Mouse (Mus musculus) forebrain, embryonic 15.5 days (tissue): ENCODE measurements around the gene Lsamp. TPM values are rescaled to one million over a fixed set of nuclear protein-coding genes. Genes with fewer than 3 reads are reported as not detected.

Experiments
- ATAC-seq: fragments of 200-750 bp; cut with Nextera tagmentation; replicated peaks from 2 replicates; pipeline ENCODE4 v1.8.0; 2017; ENCODE audit warnings: mild to moderate bottlenecking, moderate TSS enrichment, moderate library complexity
- H3K27ac ChIP-seq: fragments of 300-500 bp; sonication (generic); replicated peaks from 2 replicates; pipeline ENCODE4 v1.5.1; 2015; ENCODE audit warnings: mild to moderate bottlenecking, inconsistent platforms
- H3K27me3 ChIP-seq: fragments of 300-500 bp; sonication (generic); 2 replicates; pipeline ENCODE4 v1.6.1; 2015; ENCODE audit warnings: inconsistent platforms
- H3K36me3 ChIP-seq: fragments of 300-500 bp; sonication (generic); 2 replicates; pipeline ENCODE4 v1.6.1; 2015; ENCODE audit warnings: mild to moderate bottlenecking, inconsistent platforms
- H3K4me1 ChIP-seq: fragments of 300-500 bp; sonication (generic); 2 replicates; pipeline ENCODE4 v1.6.1; 2015; ENCODE audit warnings: inconsistent platforms
- H3K4me2 ChIP-seq: fragments of 300-500 bp; sonication (generic); replicated peaks from 2 replicates; pipeline ENCODE4 v1.6.1; 2015; ENCODE audit warnings: mild to moderate bottlenecking, inconsistent platforms
- H3K4me3 ChIP-seq: fragments of 300-500 bp; sonication (generic); 2 replicates; pipeline ENCODE4 v1.5.1; 2015; ENCODE audit warnings: mild to moderate bottlenecking, inconsistent platforms
- H3K9ac ChIP-seq: fragments of 300-500 bp; sonication (generic); replicated peaks from 2 replicates; pipeline ENCODE4 v1.6.1; 2015; ENCODE audit warnings: mild to moderate bottlenecking, inconsistent platforms
- H3K9me3 ChIP-seq: fragments of 300-500 bp; sonication (generic); 2 replicates; pipeline ENCODE4 v1.6.1; 2016; ENCODE audit warnings: inconsistent platforms
- WGBS: fragments of 180-500 bp; shearing (Covaris S2); methylation state at CpG from one replicate; pipeline ENCODE4 v1.1.7; 2015; ENCODE audit warnings: mixed read lengths; 5-methylcytosine and 5-hydroxymethylcytosine counted together
- polyA plus RNA-seq: library from polyadenylated mRNA; unstranded; fragments of >200 nt; fragmentation: Nextera tagmentation; extraction: Ambion mirVana; gene quantifications from 2 replicates; pipeline ENCODE4 v1.2.1, GENCODE M21; 2015

Lsamp gene
- polyA plus RNA-seq, 1 experiment from 2014 or later: 61.0 TPM

- ATAC-seq: no peak
- H3K27ac ChIP-seq: no peak overlapping the region
- H3K9me3 ChIP-seq: no peaks in the 10 kb centered on the region
- no peak overlapping the region for H3K4me3 ChIP-seq
- no peaks in the 10 kb centered on the region for H3K4me1 ChIP-seq
- no peak overlapping the region for H3K4me2 ChIP-seq
- WGBS: 65% methylated on average over 16 of the region's 16 CpGs
- H3K36me3 ChIP-seq: no peaks in the 10 kb centered on the region
- no peaks in the 10 kb centered on the region for H3K27me3 ChIP-seq
- no peak overlapping the region for H3K9ac ChIP-seq
Measured at GRCm38 (mm10) chr16:41888546-41889165, 1904.5 kb downstream of the Lsamp start.

- 49% methylated on average over 2 of the region's 2 CpGs for WGBS
- no peaks in the 10 kb centered on the region for H3K27me3 ChIP-seq
- H3K4me1 ChIP-seq: peaks cover 30% of the 10 kb centered on the region
- H3K4me2 ChIP-seq: no peak overlapping the region
- no peaks in the 10 kb centered on the region for H3K36me3 ChIP-seq
- no peak overlapping the region for H3K27ac ChIP-seq
- ATAC-seq: 0 out of 2 replicates have a peak, but pooled peaks have one; percentile 66
- H3K4me3 ChIP-seq: no peak overlapping the region
- no peaks in the 10 kb centered on the region for H3K9me3 ChIP-seq
- H3K9ac ChIP-seq: no peak overlapping the region
Measured at GRCm38 (mm10) chr16:41900783-41901182, 1916.6 kb downstream of the Lsamp start.

- Histone ChIP-seq H3K27ac (peak overlapping the region; percentile 15; the same call in 1 of the 2 replicates), H3K9ac (no peak overlapping the region), H3K4me2 (no peak overlapping the region), H3K4me1 (peaks cover 30% of the 10 kb centered on the region), H3K4me3 (no peak overlapping the region), H3K9me3 (no peaks in the 10 kb centered on the region), H3K36me3 (no peaks in the 10 kb centered on the region), H3K27me3 (no peaks in the 10 kb centered on the region)
- peak; percentile 93 for ATAC-seq
- WGBS: 13% methylated on average over 3 of the region's 3 CpGs
Measured at GRCm38 (mm10) chr16:41903654-41904053, 1919.5 kb downstream of the Lsamp start.

- H3K4me2 ChIP-seq: no peak overlapping the region
- no peak overlapping the region for H3K27ac ChIP-seq
- no peaks in the 10 kb centered on the region for H3K27me3 ChIP-seq
- WGBS: 30% methylated on average over 4 of the region's 4 CpGs
- H3K9ac ChIP-seq: no peak overlapping the region
- H3K36me3 ChIP-seq: no peaks in the 10 kb centered on the region
- H3K4me1 ChIP-seq: peaks cover 8% of the 10 kb centered on the region; the same call in 1 of the 2 replicates
- no peak overlapping the region for H3K4me3 ChIP-seq
- ATAC-seq: peak; percentile 66
- no peaks in the 10 kb centered on the region for H3K9me3 ChIP-seq
Measured at GRCm38 (mm10) chr16:41912584-41913193, 1928.5 kb downstream of the Lsamp start.

- Histone ChIP-seq H3K9ac (no peak overlapping the region), H3K4me3 (no peak overlapping the region), H3K36me3 (no peaks in the 10 kb centered on the region), H3K4me1 (peaks cover 8% of the 10 kb centered on the region; the same call in 1 of the 2 replicates), H3K27ac (no peak overlapping the region), H3K4me2 (no peak overlapping the region), H3K9me3 (no peaks in the 10 kb centered on the region), H3K27me3 (no peaks in the 10 kb centered on the region)
- no peak for ATAC-seq
- 84% methylated on average over 4 of the region's 4 CpGs for WGBS
Measured at GRCm38 (mm10) chr16:41913346-41913745, 1929.2 kb downstream of the Lsamp start.

GRCm38 (mm10) chr16:41916342-41916741, 1932.2 kb downstream of the Lsamp start:
- H3K9me3 ChIP-seq: no peaks in the 10 kb centered on the region
- H3K9ac ChIP-seq: no peak overlapping the region
- H3K27ac ChIP-seq: no peak overlapping the region
- H3K4me2 ChIP-seq: no peak overlapping the region
- H3K4me3 ChIP-seq: no peak overlapping the region
- WGBS: 76% methylated on average over 3 of the region's 3 CpGs
- ATAC-seq: no peak
- H3K4me1 ChIP-seq: peaks cover 8% of the 10 kb centered on the region; the same call in 1 of the 2 replicates
- no peaks in the 10 kb centered on the region for H3K36me3 ChIP-seq
- H3K27me3 ChIP-seq: no peaks in the 10 kb centered on the region

GRCm38 (mm10) chr16:41917057-41917821, 1933.1 kb downstream of the Lsamp start:
- Histone ChIP-seq H3K27ac (no peak overlapping the region), H3K9me3 (no peaks in the 10 kb centered on the region), H3K9ac (no peak overlapping the region), H3K36me3 (no peaks in the 10 kb centered on the region), H3K4me2 (no peak overlapping the region), H3K4me1 (peaks cover 8% of the 10 kb centered on the region; the same call in 1 of the 2 replicates), H3K27me3 (no peaks in the 10 kb centered on the region), H3K4me3 (no peak overlapping the region)
- WGBS: 61% methylated on average over 6 of the region's 6 CpGs
- ATAC-seq: no peak

- WGBS: 77% methylated on average over 4 of the region's 4 CpGs
- ATAC-seq: no peak
- no peak overlapping the region for H3K9ac ChIP-seq
Measured at GRCm38 (mm10) chr16:41929546-41929945, 1945.4 kb downstream of the Lsamp start.

GRCm38 (mm10) chr16:41935701-41936100, 1951.5 kb downstream of the Lsamp start:
- Histone ChIP-seq H3K9ac (no peak overlapping the region), H3K27ac (no peak overlapping the region), H3K4me2 (no peak overlapping the region), H3K36me3 (no peaks in the 10 kb centered on the region), H3K27me3 (no peaks in the 10 kb centered on the region), H3K4me1 (no peaks in the 10 kb centered on the region), H3K9me3 (no peaks in the 10 kb centered on the region), H3K4me3 (no peak overlapping the region)
- no peak for ATAC-seq
- WGBS: 82% methylated on average over 2 of the region's 2 CpGs

More at GRCm38 (mm10) chr16:41929546-41929945, 1945.4 kb downstream of the Lsamp start:
- Histone ChIP-seq H3K36me3 (no peaks in the 10 kb centered on the region), H3K4me2 (no peak overlapping the region), H3K27ac (no peak overlapping the region), H3K27me3 (no peaks in the 10 kb centered on the region), H3K9me3 (no peaks in the 10 kb centered on the region), H3K4me1 (no peaks in the 10 kb centered on the region), H3K4me3 (no peak overlapping the region)

GRCm38 (mm10) chr16:41936908-41937595, 1952.9 kb downstream of the Lsamp start:
- ATAC-seq: no peak
- Histone ChIP-seq H3K4me3 (no peak overlapping the region), H3K27ac (no peak overlapping the region), H3K27me3 (no peaks in the 10 kb centered on the region), H3K36me3 (no peaks in the 10 kb centered on the region), H3K9me3 (no peaks in the 10 kb centered on the region), H3K4me1 (no peaks in the 10 kb centered on the region), H3K9ac (no peak overlapping the region), H3K4me2 (no peak overlapping the region)
- 92% methylated on average over 3 of the region's 3 CpGs for whole genome bisulfite sequencing

- no peaks in the 10 kb centered on the region for H3K9me3 ChIP-seq
- H3K4me3 ChIP-seq: no peak overlapping the region
- ATAC-seq: no peak
- H3K4me1 ChIP-seq: no peaks in the 10 kb centered on the region
- no peak overlapping the region for H3K27ac ChIP-seq
- WGBS: 84% methylated on average over 1 of the region's 1 CpGs
- no peak overlapping the region for H3K9ac ChIP-seq
- no peaks in the 10 kb centered on the region for H3K27me3 ChIP-seq
- no peak overlapping the region for H3K4me2 ChIP-seq
- H3K36me3 ChIP-seq: no peaks in the 10 kb centered on the region
Measured at GRCm38 (mm10) chr16:41937596-41937990, 1953.4 kb downstream of the Lsamp start.

- H3K9ac ChIP-seq: no peak overlapping the region
- WGBS: 88% methylated on average over 5 of the region's 5 CpGs
- no peaks in the 10 kb centered on the region for H3K9me3 ChIP-seq
- no peak overlapping the region for H3K27ac ChIP-seq
- ATAC-seq: no peak
- H3K4me3 ChIP-seq: no peak overlapping the region
- no peaks in the 10 kb centered on the region for H3K27me3 ChIP-seq
- H3K4me1 ChIP-seq: no peaks in the 10 kb centered on the region
- no peak overlapping the region for H3K4me2 ChIP-seq
- no peaks in the 10 kb centered on the region for H3K36me3 ChIP-seq
Measured at GRCm38 (mm10) chr16:41938258-41938657, 1954.1 kb downstream of the Lsamp start.
